Comparison of ENCODE assay signal across 9 mouse cellular contexts in the genomic region with DNA sequence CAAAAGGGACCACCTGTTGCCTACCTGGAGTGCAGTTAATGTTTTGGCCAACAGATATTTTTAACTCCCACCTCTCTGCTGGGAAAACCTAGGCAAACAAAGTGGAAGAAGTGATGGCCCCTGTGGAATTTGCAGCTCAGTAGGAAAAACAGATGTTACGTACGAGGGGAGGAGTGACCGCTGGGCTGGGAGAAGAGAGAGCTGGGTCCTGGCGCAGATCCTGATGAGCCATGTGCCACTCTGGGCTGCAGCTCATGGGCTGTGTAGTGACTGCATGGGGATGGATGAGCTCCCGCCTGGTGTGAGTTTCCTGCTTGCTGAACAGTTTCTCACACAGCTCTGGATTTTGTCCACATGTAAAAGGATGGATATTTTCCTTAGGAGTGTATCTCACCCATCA. TPM values are rescaled to one million over a fixed set of nuclear protein-coding genes. Genes with fewer than 3 reads are reported as not detected.
DNase-seq lines count a peak whose midpoint lies in the region; ATAC-seq lines count a peak whose summit lies in the region.
"Had no signal": no experiment of that assay in that cellular context is flagged by ENCODE, and none has a peak within 500 bp of the region (broad histone marks: within the 10 kb centered on the region; RNA-seq: fewer than 3 reads in every experiment).

No protein-coding gene starts in this region.

- H3K9ac ChIP-seq in embryonic facial prominence, embryonic 11.5 days (replicated peaks; ENCODE audit: low read length) = no peak overlapping the region
- H3K9ac ChIP-seq: liver, embryonic 13.5 days had no signal

- H3K4me2 ChIP-seq in embryonic facial prominence, embryonic 11.5 days (ENCODE audit: low read depth, low read length) = no peak overlapping the region
- H3K4me2 ChIP-seq: liver, embryonic 13.5 days had no signal

- no peaks in the 10 kb centered on the region for H3K27me3 ChIP-seq in embryonic facial prominence, embryonic 11.5 days (ENCODE audit: control insufficient read depth, insufficient read depth, low read length)
- H3K27me3 ChIP-seq in embryonic facial prominence, embryonic 10.5 days (replicated peaks; ENCODE audit: low read depth, poor library complexity, severe bottlenecking) = no peaks in the 10 kb centered on the region; the same call in 1 of the 2 replicates
- H3K27me3 ChIP-seq in megakaryocyte, embryonic 14.5 days (replicated peaks) = no peaks in the 10 kb centered on the region
- H3K27me3 ChIP-seq: liver, embryonic 13.5 days had no signal

- 55% methylated on average over 5 of the region's 5 CpGs for WGBS in embryonic facial prominence, embryonic 11.5 days
- WGBS in embryonic facial prominence, embryonic 10.5 days = 47% methylated on average over 5 of the region's 5 CpGs

- no peak overlapping the region for H3K27ac ChIP-seq in embryonic facial prominence, embryonic 11.5 days (replicated peaks; ENCODE audit: low read depth, low read length)
- H3K27ac ChIP-seq in embryonic facial prominence, embryonic 10.5 days (replicated peaks) = no peak overlapping the region
- H3K27ac ChIP-seq: liver, embryonic 13.5 days had no signal

- no peaks in the 10 kb centered on the region for H3K4me1 ChIP-seq in embryonic facial prominence, embryonic 11.5 days (ENCODE audit: control insufficient read depth, insufficient read depth, low read length)
- H3K4me1 ChIP-seq in embryonic facial prominence, embryonic 10.5 days = peaks cover 18% of the 10 kb centered on the region
- H3K4me1 ChIP-seq in megakaryocyte, embryonic 14.5 days = no peaks in the 10 kb centered on the region

- ATAC-seq in embryonic facial prominence, embryonic 11.5 days (replicated peaks; ENCODE audit: insufficient number of reproducible peaks, low FRiP score, low TSS enrichment, low read depth) = no peak
- ATAC-seq in megakaryocyte, adult 5-6 weeks (ENCODE audit: poor library complexity, severe bottlenecking) = no peak

- no peaks in the 10 kb centered on the region for H3K36me3 ChIP-seq in embryonic facial prominence, embryonic 11.5 days (replicated peaks; ENCODE audit: control insufficient read depth, insufficient read depth, low read depth, low read length)
- H3K36me3 ChIP-seq in embryonic facial prominence, embryonic 10.5 days (replicated peaks) = no peaks in the 10 kb centered on the region
- no peaks in the 10 kb centered on the region for H3K36me3 ChIP-seq in megakaryocyte, embryonic 14.5 days (replicated peaks; ENCODE audit: low read length)
- H3K36me3 ChIP-seq: liver, embryonic 13.5 days had no signal

- no peaks in the 10 kb centered on the region for H3K9me3 ChIP-seq in embryonic facial prominence, embryonic 11.5 days (replicated peaks; ENCODE audit: control insufficient read depth, low read length)
- H3K9me3 ChIP-seq in embryonic facial prominence, embryonic 10.5 days = no peaks in the 10 kb centered on the region
- peaks cover 4% of the 10 kb centered on the region; the same call in 1 of the 2 replicates for H3K9me3 ChIP-seq in megakaryocyte, embryonic 14.5 days
- H3K9me3 ChIP-seq: liver, embryonic 13.5 days had no signal

- no peak overlapping the region for H3K4me3 ChIP-seq in embryonic facial prominence, embryonic 11.5 days (ENCODE audit: low read depth, low read length)
- no peak overlapping the region for H3K4me3 ChIP-seq in embryonic facial prominence, embryonic 10.5 days
- peak overlapping the region; percentile 16 for H3K4me3 ChIP-seq in megakaryocyte, embryonic 14.5 days (replicated peaks)
- H3K4me3 ChIP-seq: liver, embryonic 13.5 days had no signal

- DNase-seq in embryonic facial prominence, embryonic 11.5 days (ENCODE audit: low spot score) = peak; percentile 9
- DNase-seq in embryonic facial prominence, embryonic 10.5 days (ENCODE audit: low spot score) = no peak
- peak; percentile 48 for DNase-seq in gastrocnemius, postnatal 10 days
- DNase-seq in lung, postnatal 14 days = peak; percentile 22
- DNase-seq in thymus, adult 18-20 months = no peak
- no peak for DNase-seq in spleen, postnatal 36 days (ENCODE audit: low spot score in 2 of 2)
- DNase-seq: liver, embryonic 13.5 days had no signal

RNA-seq across cellular contexts. Expression of a gene that starts 1.3 kb away (rescaled TPM):
- polyA plus RNA-seq in embryonic facial prominence, embryonic 11.5 days (2014; fragmentation: Nextera tagmentation; extraction: Ambion mirVana) = 0.99 and 1.1 TPM in 2 replicates
- 0.67 and 0.82 TPM in 2 replicates for polyA plus RNA-seq in embryonic facial prominence, embryonic 10.5 days (2016; fragmentation: Nextera tagmentation; extraction: Ambion mirVana)
- not detected in 2 replicates for polyA plus RNA-seq in megakaryocyte, embryonic 14.5 days (2012; ENCODE audit: insufficient read depth, low replicate concordance)
- total RNA-seq in megakaryocyte, adult 5-6 weeks (2015) = 0.54 and 0.89 TPM in 2 replicates
- total RNA-seq in megakaryocyte, adult 5-6 weeks (2017) = 0.26 and 0.41 TPM in 2 replicates
- 1 to 10 TPM; 3.5 to 4.3 TPM for total RNA-seq in gastrocnemius, postnatal 10 days (2021)

RNA-seq across cellular contexts. Expression of a gene that starts 49.4 kb away (rescaled TPM):
- polyA plus RNA-seq in embryonic facial prominence, embryonic 11.5 days (2014; fragmentation: Nextera tagmentation; extraction: Ambion mirVana) = 8.0 and 9.7 TPM in 2 replicates
- polyA plus RNA-seq in embryonic facial prominence, embryonic 10.5 days (2016; fragmentation: Nextera tagmentation; extraction: Ambion mirVana) = 5.4 and 8.1 TPM in 2 replicates
- polyA plus RNA-seq in megakaryocyte, embryonic 14.5 days (2012; ENCODE audit: insufficient read depth, low replicate concordance) = 2.2 and 2.8 TPM in 2 replicates
- 6.0 and 8.4 TPM in 2 replicates for total RNA-seq in megakaryocyte, adult 5-6 weeks (2015)
- total RNA-seq in megakaryocyte, adult 5-6 weeks (2017) = 4.7 and 8.0 TPM in 2 replicates
- total RNA-seq in gastrocnemius, postnatal 10 days (2021) = 1 to 10 TPM; 2.8 to 3.9 TPM

Comparison
In these comparisons a context has a peak if more than half of its experiments do, and no peak if none do; other contexts are left out.
1. DNase-seq: peak in embryonic facial prominence, embryonic 11.5 days (single experiment), gastrocnemius, postnatal 10 days (single experiment) and lung, postnatal 14 days (single experiment); none in embryonic facial prominence, embryonic 10.5 days (single experiment), thymus, adult 18-20 months (0 of 2) and spleen, postnatal 36 days (0 of 2).